21 mouse cellular contexts compared by ENCODE assay signal in genomic region chr3:153417001-153417400, GRCm38 (mm10).
DNase-seq lines count a peak whose midpoint lies in the region; ATAC-seq and TF ChIP-seq lines count a peak whose summit lies in the region.
"Had no signal": no experiment of that assay in that cellular context is flagged by ENCODE, and none has a peak within 500 bp of the region (broad histone marks: within the 10 kb centered on the region; RNA-seq: fewer than 3 reads in every experiment).

No protein-coding gene starts in this region.

- peak; percentile 81 for DNase-seq in midbrain, embryonic 11.5 days (ENCODE audit: low spot score, missing footprints)
- DNase-seq in midbrain, embryonic 10.5 days (ENCODE audit: low spot score), result no peak
- no peak for DNase-seq in testis, postnatal 10 days (ENCODE audit: low spot score)
- DNase-seq in retina, postnatal 1 day, result peak; percentile 63
- DNase-seq: adrenal gland, adult 2 months; adrenal gland, postnatal 14 days; B cell, adult 2 months; cerebellum, adult 11-12 months; cerebellum, adult 9-10 months; gastrocnemius, postnatal 25 days had no signal

- H3K27ac ChIP-seq in midbrain, embryonic 11.5 days (ENCODE audit: low read depth, low read length), result no peak overlapping the region
- H3K27ac ChIP-seq in midbrain, embryonic 10.5 days (replicated peaks), result no peak overlapping the region
- no peak overlapping the region for H3K27ac ChIP-seq in testis, adult 2 months (ENCODE audit: control insufficient read depth, insufficient read depth, low read depth, low read length)
- H3K27ac ChIP-seq in heart, embryonic 12.5 days (ENCODE audit: poor library complexity, severe bottlenecking), result no peak overlapping the region
- H3K27ac ChIP-seq: forebrain, embryonic 10.5 days; forebrain, embryonic 13.5 days; heart, adult 2 months; heart, embryonic 10.5 days; hindbrain, embryonic 12.5 days; hindbrain, embryonic 15.5 days; intestine, embryonic 15.5 days had no signal

- no peak overlapping the region for H3K4me3 ChIP-seq in midbrain, embryonic 11.5 days (ENCODE audit: low read depth, low read length)
- no peak overlapping the region for H3K4me3 ChIP-seq in midbrain, embryonic 10.5 days
- H3K4me3 ChIP-seq in testis, adult 2 months (ENCODE audit: control insufficient read depth, low read depth, low read length), result peak overlapping the region; percentile 37
- no peak overlapping the region for H3K4me3 ChIP-seq in heart, embryonic 12.5 days
- H3K4me3 ChIP-seq: forebrain, embryonic 10.5 days; forebrain, embryonic 13.5 days; heart, adult 2 months; heart, embryonic 10.5 days; hindbrain, embryonic 12.5 days; hindbrain, embryonic 15.5 days; intestine, embryonic 15.5 days had no signal

- no peaks in the 10 kb centered on the region for H3K36me3 ChIP-seq in midbrain, embryonic 11.5 days (ENCODE audit: control insufficient read depth, insufficient read depth, low read length)
- H3K36me3 ChIP-seq in midbrain, embryonic 10.5 days, result no peaks in the 10 kb centered on the region
- H3K36me3 ChIP-seq in testis, adult 2 months (ENCODE audit: control insufficient read depth, insufficient read depth, low read length), result no peaks in the 10 kb centered on the region
- no peaks in the 10 kb centered on the region for H3K36me3 ChIP-seq in heart, embryonic 12.5 days
- H3K36me3 ChIP-seq: forebrain, embryonic 10.5 days; heart, embryonic 10.5 days; hindbrain, embryonic 12.5 days; hindbrain, embryonic 15.5 days; intestine, embryonic 15.5 days had no signal

- no peak for TF ChIP-seq CTCF in testis, adult 2 months (IDR thresholded peaks at IDR 0.05; ENCODE audit: control insufficient read depth, insufficient read depth, insufficient replicate concordance, low read depth, low read length)

- H3K4me1 ChIP-seq in midbrain, embryonic 11.5 days (ENCODE audit: control insufficient read depth, insufficient read depth, low read length), result no peaks in the 10 kb centered on the region
- peaks cover 15% of the 10 kb centered on the region for H3K4me1 ChIP-seq in midbrain, embryonic 10.5 days
- no peaks in the 10 kb centered on the region for H3K4me1 ChIP-seq in testis, adult 2 months (ENCODE audit: control insufficient read depth, insufficient read depth, low read length)
- no peaks in the 10 kb centered on the region; the same call in 1 of the 2 replicates for H3K4me1 ChIP-seq in heart, embryonic 12.5 days (replicated peaks)
- H3K4me1 ChIP-seq: intestine, embryonic 15.5 days had no signal

- ATAC-seq in midbrain, embryonic 11.5 days (ENCODE audit: low FRiP score), result peak; percentile 30; the same call in 1 of the 2 replicates
- no peak for ATAC-seq in heart, embryonic 12.5 days (ENCODE audit: insufficient number of reproducible peaks, low FRiP score)
- ATAC-seq: forebrain, embryonic 13.5 days; intestine, embryonic 15.5 days had no signal

- TF ChIP-seq POLR2A in testis, adult 2 months (IDR thresholded peaks at IDR 0.05; ENCODE audit: control insufficient read depth, low read depth, low read length), result no peak

- H3K9me3 ChIP-seq in midbrain, embryonic 11.5 days (ENCODE audit: control insufficient read depth, low read length), result no peaks in the 10 kb centered on the region
- no peaks in the 10 kb centered on the region for H3K9me3 ChIP-seq in midbrain, embryonic 10.5 days (replicated peaks)
- no peaks in the 10 kb centered on the region for H3K9me3 ChIP-seq in heart, embryonic 12.5 days (replicated peaks)
- H3K9me3 ChIP-seq: forebrain, embryonic 10.5 days; forebrain, embryonic 13.5 days; G1E; heart, embryonic 10.5 days; hindbrain, embryonic 12.5 days; hindbrain, embryonic 15.5 days; intestine, embryonic 15.5 days had no signal

- no peaks in the 10 kb centered on the region for H3K27me3 ChIP-seq in midbrain, embryonic 11.5 days (ENCODE audit: control insufficient read depth, insufficient read depth, low read length)
- no peaks in the 10 kb centered on the region for H3K27me3 ChIP-seq in midbrain, embryonic 10.5 days (ENCODE audit: low read depth, poor library complexity, severe bottlenecking)
- H3K27me3 ChIP-seq in testis, adult 2 months (ENCODE audit: control insufficient read depth, insufficient read depth, low read length), result no peaks in the 10 kb centered on the region
- H3K27me3 ChIP-seq in heart, embryonic 12.5 days (replicated peaks), result no peaks in the 10 kb centered on the region
- H3K27me3 ChIP-seq: CH12.LX; forebrain, embryonic 13.5 days; hindbrain, embryonic 12.5 days; intestine, embryonic 15.5 days had no signal

- H3K9ac ChIP-seq in midbrain, embryonic 11.5 days (ENCODE audit: low read length), result no peak overlapping the region
- H3K9ac ChIP-seq in heart, embryonic 12.5 days, result no peak overlapping the region
- H3K9ac ChIP-seq: forebrain, embryonic 13.5 days; hindbrain, embryonic 12.5 days; hindbrain, embryonic 15.5 days; intestine, embryonic 15.5 days had no signal

- WGBS in midbrain, embryonic 11.5 days, result 28% methylated on average over 9 of the region's 9 CpGs
- 42% methylated on average over 9 of the region's 9 CpGs for WGBS in midbrain, embryonic 10.5 days
- WGBS in heart, embryonic 12.5 days, result 89% methylated on average over 9 of the region's 9 CpGs

- no peak overlapping the region for H3K4me2 ChIP-seq in midbrain, embryonic 11.5 days
- H3K4me2 ChIP-seq in heart, embryonic 12.5 days, result no peak overlapping the region
- H3K4me2 ChIP-seq: forebrain, embryonic 13.5 days; hindbrain, embryonic 12.5 days; hindbrain, embryonic 15.5 days; intestine, embryonic 15.5 days had no signal

Comparison
In these comparisons a context has a peak if more than half of its experiments do, and no peak if none do; other contexts are left out.
1. DNase-seq: peak in midbrain, embryonic 11.5 days (single experiment) and retina, postnatal 1 day (single experiment); none in midbrain, embryonic 10.5 days (single experiment) and testis, postnatal 10 days (single experiment).